Mouse (Mus musculus) forebrain, embryonic 10.5 days (tissue): ENCODE results near the gene Nfil3. TPM values are rescaled to one million over a fixed set of nuclear protein-coding genes. Genes with fewer than 3 reads are reported as not detected.
A peak's percentile ranks its signal among the peaks of the same experiment; 100 is the strongest.

Source experiments
- DNase-seq: peaks from one replicate; pipeline ENCODE4 v3.0.0-alpha.2; 2017; ENCODE audit warnings: low spot score; ENCODE audit errors: extremely low spot score
- H3K27ac ChIP-seq: fragments of 300-500 bp; sonication (generic); 2 replicates; pipeline ENCODE4 v1.5.1; 2016; ENCODE audit warnings: mild to moderate bottlenecking
- H3K27me3 ChIP-seq: fragments of 300-500 bp; sonication (generic); 2 replicates; pipeline ENCODE4 v1.6.1; 2016; ENCODE audit warnings: mild to moderate bottlenecking; ENCODE audit not compliant: poor library complexity, severe bottlenecking
- H3K36me3 ChIP-seq: fragments of 300-500 bp; sonication (generic); replicated peaks from 2 replicates; pipeline ENCODE4 v1.6.1; 2016; ENCODE audit warnings: mild to moderate bottlenecking, moderate library complexity
- H3K4me1 ChIP-seq: fragments of 300-500 bp; sonication (generic); 2 replicates; pipeline ENCODE4 v1.6.1; 2016
- H3K4me3 ChIP-seq: fragments of 300-500 bp; sonication (generic); 2 replicates; pipeline ENCODE4 v1.5.1; 2016; ENCODE audit warnings: mild to moderate bottlenecking, moderate library complexity
- H3K9me3 ChIP-seq: fragments of 300-500 bp; sonication (generic); 2 replicates; pipeline ENCODE4 v1.6.1; 2016; ENCODE audit warnings: mild to moderate bottlenecking, moderate library complexity
- WGBS: fragments of 180-500 bp; shearing (Covaris S2); methylation state at CpG from one replicate; pipeline ENCODE4 v1.1.7; 2016; 5-methylcytosine and 5-hydroxymethylcytosine counted together
- polyA plus RNA-seq: library from polyadenylated mRNA; unstranded; fragments of >200 nt; fragmentation: Nextera tagmentation; extraction: Ambion mirVana; gene quantifications from 2 replicates; pipeline ENCODE4 v1.2.1, GENCODE M21; 2016

Nfil3 gene
- polyA plus RNA-seq, 1 experiment from 2014 or later = 13.4 TPM

DNA sequence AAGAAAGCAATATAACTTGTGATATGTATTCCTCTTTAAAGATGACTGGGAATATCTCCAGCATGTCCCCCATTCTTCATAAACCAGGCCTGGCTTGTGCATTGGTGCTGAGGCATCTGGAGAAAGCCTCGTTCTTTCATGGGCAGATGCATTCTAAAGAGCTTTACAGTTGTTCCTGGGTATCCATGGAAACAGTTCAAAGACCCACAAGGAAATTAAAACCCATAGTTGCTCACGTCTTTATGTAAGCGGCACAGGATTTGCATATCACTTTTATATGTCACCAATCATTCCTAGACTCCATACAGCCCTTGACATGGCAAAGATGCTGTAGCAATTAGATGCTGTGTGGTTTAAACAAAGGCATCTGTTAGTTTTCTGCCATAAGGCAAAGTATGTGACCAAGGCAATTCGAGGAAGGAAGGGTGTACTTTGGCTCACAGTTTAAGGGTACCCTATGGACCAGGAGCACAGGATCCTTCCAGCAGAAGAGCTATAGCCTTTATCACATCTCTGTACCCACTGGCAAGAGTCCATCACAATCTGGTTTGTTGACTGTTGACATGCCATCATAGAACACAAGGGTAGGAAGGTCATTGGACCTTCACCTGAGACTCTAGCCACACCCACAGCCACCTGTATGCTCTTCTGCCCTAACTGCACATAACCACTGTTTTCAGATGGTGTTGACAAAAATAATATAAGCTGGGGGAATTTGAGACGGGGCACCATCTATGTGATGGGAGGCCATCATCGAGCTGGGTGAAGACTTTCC is 26.9 kb downstream of the Nfil3 start:
- Histone ChIP-seq H3K9me3 (peaks cover 6% of the 10 kb centered on the region; the same call in 1 of the 2 replicates), H3K27ac (no peak overlapping the region), H3K27me3 (no peaks in the 10 kb centered on the region), H3K36me3 (no peaks in the 10 kb centered on the region), H3K4me1 (peaks cover 4% of the 10 kb centered on the region; the same call in 1 of the 2 replicates), H3K4me3 (no peak overlapping the region)
- no peak for DNase-seq
- 80% methylated on average over 6 of the region's 6 CpGs for whole genome bisulfite sequencing

- Histone ChIP-seq H3K36me3 (no peaks in the 10 kb centered on the region), H3K4me1 (peaks cover 4% of the 10 kb centered on the region; the same call in 1 of the 2 replicates), H3K27ac (no peak overlapping the region), H3K27me3 (no peaks in the 10 kb centered on the region), H3K9me3 (no peaks in the 10 kb centered on the region), H3K4me3 (no peak overlapping the region)
- no peak for DNase-seq
- WGBS = 91% methylated on average over 3 of the region's 3 CpGs
Observed at GRCm38 (mm10) chr13:52949211-52949610, 31.7 kb downstream of the Nfil3 start.

GRCm38 (mm10) chr13:52947545-52947944 is 33.3 kb downstream of the Nfil3 start:
- DNase-seq = no peak
- WGBS = 81% methylated on average over 4 of the region's 4 CpGs
- Histone ChIP-seq H3K27me3 (no peaks in the 10 kb centered on the region), H3K36me3 (no peaks in the 10 kb centered on the region), H3K27ac (no peak overlapping the region), H3K9me3 (no peaks in the 10 kb centered on the region), H3K4me3 (no peak overlapping the region), H3K4me1 (peaks cover 7% of the 10 kb centered on the region)

- H3K9me3 ChIP-seq = no peaks in the 10 kb centered on the region
- WGBS = 92% methylated on average over 9 of the region's 9 CpGs
- peaks cover 7% of the 10 kb centered on the region for H3K4me1 ChIP-seq
- no peak overlapping the region for H3K4me3 ChIP-seq
- no peak overlapping the region for H3K27ac ChIP-seq
- no peak for DNase-seq
- H3K36me3 ChIP-seq = no peaks in the 10 kb centered on the region
- H3K27me3 ChIP-seq = no peaks in the 10 kb centered on the region
Observed at GRCm38 (mm10) chr13:52945769-52946168, 35.1 kb downstream of the Nfil3 start.

- Histone ChIP-seq H3K27me3 (no peaks in the 10 kb centered on the region), H3K9me3 (no peaks in the 10 kb centered on the region), H3K4me1 (peaks cover 7% of the 10 kb centered on the region), H3K36me3 (no peaks in the 10 kb centered on the region), H3K4me3 (no peak overlapping the region), H3K27ac (no peak overlapping the region)
- no peak for DNase-seq
- 84% methylated on average over 4 of the region's 4 CpGs for WGBS
Observed at GRCm38 (mm10) chr13:52944116-52944515, 36.8 kb downstream of the Nfil3 start.

- 71% methylated on average over 1 of the region's 1 CpGs for WGBS
- H3K4me3 ChIP-seq = no peak overlapping the region
- H3K27ac ChIP-seq = no peak overlapping the region
- DNase-seq = no peak
- peaks cover 7% of the 10 kb centered on the region for H3K4me1 ChIP-seq
- no peaks in the 10 kb centered on the region for H3K36me3 ChIP-seq
- no peaks in the 10 kb centered on the region for H3K27me3 ChIP-seq
- H3K9me3 ChIP-seq = no peaks in the 10 kb centered on the region
Observed at GRCm38 (mm10) chr13:52942876-52943388, 37.9 kb downstream of the Nfil3 start.

- Histone ChIP-seq H3K36me3 (no peaks in the 10 kb centered on the region), H3K4me1 (peaks cover 7% of the 10 kb centered on the region), H3K4me3 (no peak overlapping the region), H3K27me3 (no peaks in the 10 kb centered on the region), H3K27ac (no peak overlapping the region), H3K9me3 (no peaks in the 10 kb centered on the region)
- WGBS = 91% methylated on average over 7 of the region's 7 CpGs
- no peak for DNase-seq
Observed at GRCm38 (mm10) chr13:52940956-52941355, 39.9 kb downstream of the Nfil3 start.

GRCm38 (mm10) chr13:52930582-52930981 is 50.3 kb downstream of the Nfil3 start:
- WGBS = 44% methylated on average over 10 of the region's 10 CpGs
- Histone ChIP-seq H3K4me1 (peaks cover 44% of the 10 kb centered on the region), H3K9me3 (no peaks in the 10 kb centered on the region)

DNA sequence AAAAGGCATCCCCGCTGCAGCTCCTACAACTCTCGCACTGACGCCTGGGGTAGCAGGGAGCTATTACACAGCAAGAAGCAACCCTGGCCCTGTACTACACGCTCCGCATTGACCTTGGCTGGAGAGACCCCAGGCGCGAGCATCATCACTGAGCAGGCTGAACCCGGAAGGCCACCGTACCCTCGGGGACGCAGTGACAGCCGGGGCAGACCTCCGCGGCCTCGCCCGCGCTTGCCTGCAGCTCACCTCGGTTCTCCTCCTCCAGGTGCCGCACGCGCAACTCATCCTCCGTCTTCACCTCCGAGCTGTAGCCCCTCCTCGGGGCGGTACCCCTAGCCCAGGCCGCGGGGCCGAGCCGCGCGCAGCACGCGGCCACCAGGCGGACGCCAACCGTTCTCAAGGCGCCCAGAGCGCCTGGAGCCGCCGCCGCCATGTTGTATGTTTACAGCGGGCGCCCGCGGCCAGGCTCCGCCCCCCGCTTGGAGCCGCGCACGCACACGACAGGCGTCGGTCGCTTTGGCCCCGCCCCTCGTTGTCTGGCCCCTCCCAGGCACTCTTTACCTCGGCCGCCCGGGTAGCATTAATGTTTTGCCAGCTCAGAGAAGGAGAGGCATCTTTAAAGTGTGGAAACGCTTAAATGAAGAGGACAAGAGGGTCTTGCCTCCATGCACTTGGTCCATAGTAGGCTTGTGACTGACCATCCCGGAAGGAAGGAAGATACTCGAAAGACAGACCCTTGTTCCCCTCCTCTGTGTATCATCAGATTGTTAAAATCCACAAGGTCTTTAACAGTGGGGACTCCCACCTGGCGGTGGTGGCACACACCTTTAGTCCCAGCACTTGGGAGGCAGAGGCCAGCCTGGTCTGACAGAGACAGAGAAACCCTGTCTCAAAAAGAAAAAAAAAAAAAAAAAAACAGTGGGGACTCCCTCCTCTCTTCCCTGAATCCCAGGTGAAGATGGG is 51.4 kb downstream of the Nfil3 start, which contains the start of gene Auh:
Gene Auh, minus strand, starts transcription at position 473 of the 963 bp plus-strand sequence.
- Histone ChIP-seq H3K4me3 (peak within 1 kb of the TSS; percentile 84), H3K9me3 (0 out of 2 replicates have a peak, but pooled peaks cover 4% of the 10 kb centered on the region), H3K36me3 (no peaks in the 10 kb centered on the region), H3K27me3 (peaks cover 4% of the 10 kb centered on the region; the same call in 1 of the 2 replicates), H3K27ac (peak within 1 kb of the TSS; percentile 90), H3K4me1 (peaks cover 44% of the 10 kb centered on the region)
- WGBS = under 1% methylated on average over 63 of the region's 63 CpGs
- DNase-seq = peak; percentile 90

More at GRCm38 (mm10) chr13:52930582-52930981, 50.3 kb downstream of the Nfil3 start:
- Histone ChIP-seq H3K27me3 (peaks cover 4% of the 10 kb centered on the region; the same call in 1 of the 2 replicates), H3K4me3 (no peak overlapping the region), H3K36me3 (no peaks in the 10 kb centered on the region), H3K27ac (no peak overlapping the region)
- DNase-seq = no peak

GRCm38 (mm10) chr13:52928392-52928791 is 52.5 kb downstream of the Nfil3 start:
- no peak overlapping the region for H3K27ac ChIP-seq

DNA sequence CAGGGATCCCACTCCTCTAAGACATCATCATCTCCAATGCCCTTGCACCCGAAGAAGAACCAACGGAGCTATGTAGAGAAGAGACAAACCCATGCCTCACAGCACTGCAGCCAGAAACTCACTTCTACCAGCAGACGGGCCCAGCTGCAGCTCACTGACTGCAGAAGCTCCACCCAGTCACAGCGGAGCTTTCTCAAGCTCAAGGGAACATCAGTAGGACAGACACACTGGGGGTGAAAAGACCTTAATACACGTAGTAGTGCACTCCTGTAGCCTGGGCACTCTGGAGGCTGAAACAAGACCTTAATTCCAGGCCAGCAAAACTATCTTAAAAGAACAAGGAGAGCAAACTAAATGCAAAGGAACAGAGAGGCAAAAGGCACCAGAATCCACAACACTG is 56.4 kb downstream of the Nfil3 start:
- H3K36me3 ChIP-seq = no peaks in the 10 kb centered on the region
- H3K9me3 ChIP-seq = 0 out of 2 replicates have a peak, but pooled peaks cover 4% of the 10 kb centered on the region
- peaks cover 25% of the 10 kb centered on the region for H3K4me1 ChIP-seq
- WGBS = 90% methylated on average over 5 of the region's 5 CpGs
- no peaks in the 10 kb centered on the region for H3K27me3 ChIP-seq
- no peak for DNase-seq
- H3K4me3 ChIP-seq = no peak overlapping the region
- H3K27ac ChIP-seq = no peak overlapping the region

More at GRCm38 (mm10) chr13:52928392-52928791, 52.5 kb downstream of the Nfil3 start:
- Histone ChIP-seq H3K4me1 (peaks cover 44% of the 10 kb centered on the region), H3K27me3 (peaks cover 4% of the 10 kb centered on the region; the same call in 1 of the 2 replicates), H3K9me3 (0 out of 2 replicates have a peak, but pooled peaks cover 4% of the 10 kb centered on the region), H3K4me3 (peak overlapping the region; percentile 84), H3K36me3 (no peaks in the 10 kb centered on the region)
- no peak for DNase-seq
- WGBS = 76% methylated on average over 9 of the region's 9 CpGs

GRCm38 (mm10) chr13:52921966-52922365 is 58.9 kb downstream of the Nfil3 start:
- no peak for DNase-seq

More at GRCm38 (mm10) chr13:52921966-52922365, 58.9 kb downstream of the Nfil3 start:
- H3K36me3 ChIP-seq = no peaks in the 10 kb centered on the region
- H3K27me3 ChIP-seq = no peaks in the 10 kb centered on the region
- 0 out of 2 replicates have a peak, but pooled peaks cover 4% of the 10 kb centered on the region for H3K9me3 ChIP-seq
- no peak overlapping the region for H3K27ac ChIP-seq
- peaks cover 2% of the 10 kb centered on the region; the same call in 1 of the 2 replicates for H3K4me1 ChIP-seq
- no peak overlapping the region for H3K4me3 ChIP-seq
- WGBS = 83% methylated on average over 8 of the region's 8 CpGs
